Comparison of ENCODE assay signal across 9 mouse cellular contexts in genomic region chr9:71317096-71317920, GRCm38 (mm10).
DNase-seq lines count a peak whose midpoint lies in the region; ATAC-seq lines count a peak whose summit lies in the region.
"Had no signal": no experiment of that assay in that cellular context is flagged by ENCODE, and none has a peak within 500 bp of the region (broad histone marks: within the 10 kb centered on the region; RNA-seq: fewer than 3 reads in every experiment).

No protein-coding gene starts in this region.

- WGBS in heart, embryonic 15.5 days = 51% methylated on average over 11 of the region's 11 CpGs
- 89% methylated on average over 11 of the region's 11 CpGs for WGBS in forebrain, embryonic 15.5 days

- ATAC-seq in heart, embryonic 15.5 days (replicated peaks; ENCODE audit: insufficient number of reproducible peaks, insufficient read depth, low FRiP score, low read depth) = peak; percentile 50; the same call in 1 of the 2 replicates
- no peak for ATAC-seq in forebrain, embryonic 15.5 days (replicated peaks)
- no peak for ATAC-seq in megakaryocyte progenitor cell, adult 5-6 weeks (replicated peaks; ENCODE audit: poor library complexity)

- H3K9me3 ChIP-seq in heart, embryonic 15.5 days (replicated peaks) = no peaks in the 10 kb centered on the region
- no peaks in the 10 kb centered on the region for H3K9me3 ChIP-seq in forebrain, embryonic 15.5 days

- peak overlapping the region; percentile 14; the same call in 1 of the 2 replicates for H3K27ac ChIP-seq in heart, embryonic 15.5 days
- H3K27ac ChIP-seq in forebrain, embryonic 15.5 days (replicated peaks) = no peak overlapping the region

- peaks cover 20% of the 10 kb centered on the region for H3K4me1 ChIP-seq in heart, embryonic 15.5 days (replicated peaks)
- H3K4me1 ChIP-seq in forebrain, embryonic 15.5 days = no peaks in the 10 kb centered on the region

- H3K4me3 ChIP-seq in heart, embryonic 15.5 days = no peak overlapping the region
- no peak overlapping the region for H3K4me3 ChIP-seq in forebrain, embryonic 15.5 days

- H3K27me3 ChIP-seq in heart, embryonic 15.5 days = 0 out of 2 replicates have a peak, but pooled peaks cover 2% of the 10 kb centered on the region
- no peaks in the 10 kb centered on the region for H3K27me3 ChIP-seq in forebrain, embryonic 15.5 days

- H3K4me2 ChIP-seq in heart, embryonic 15.5 days = no peak overlapping the region
- no peak overlapping the region for H3K4me2 ChIP-seq in forebrain, embryonic 15.5 days (replicated peaks)

- peak; percentile 36 for DNase-seq in urinary bladder, postnatal 25 days (ENCODE audit: low spot score)
- DNase-seq in urinary bladder, postnatal 10 days (ENCODE audit: low spot score) = no peak
- peak; percentile 87 for DNase-seq in kidney, postnatal 14 days
- DNase-seq in left cerebral cortex, adult 9 months (ENCODE audit: low spot score in 2 of 2) = no peak
- no peak for DNase-seq in B cell, adult 2 months
- DNase-seq: cerebellum, postnatal 14 days had no signal

- no peaks in the 10 kb centered on the region for H3K36me3 ChIP-seq in heart, embryonic 15.5 days
- H3K36me3 ChIP-seq in forebrain, embryonic 15.5 days = no peaks in the 10 kb centered on the region

- H3K9ac ChIP-seq in heart, embryonic 15.5 days = no peak overlapping the region
- no peak overlapping the region for H3K9ac ChIP-seq in forebrain, embryonic 15.5 days (replicated peaks)

Comparison
In these comparisons a context has a peak if more than half of its experiments do, and no peak if none do; other contexts are left out.
1. DNase-seq: peak in urinary bladder, postnatal 25 days (single experiment) and kidney, postnatal 14 days (single experiment); none in urinary bladder, postnatal 10 days (single experiment), left cerebral cortex, adult 9 months (0 of 2) and B cell, adult 2 months (0 of 2).